ENCODE assay signal across 31 mouse cellular contexts in genomic region chr1:151451946-151452345, GRCm38 (mm10).
"Had no signal": no experiment of that assay in that cellular context is flagged by ENCODE, and none has a peak within 500 bp of the region (broad histone marks: within the 10 kb centered on the region; RNA-seq: fewer than 3 reads in every experiment).

No protein-coding gene starts in this region.

- H3K4me1 ChIP-seq: limb, embryonic 10.5 days; limb, embryonic 12.5 days; limb, embryonic 13.5 days; limb, embryonic 15.5 days; liver, embryonic 12.5 days; liver, embryonic 13.5 days; liver, embryonic 15.5 days; lung, embryonic 15.5 days; midbrain, embryonic 10.5 days; midbrain, embryonic 12.5 days; midbrain, embryonic 13.5 days; neural tube, embryonic 12.5 days had no signal

- H3K9me3 ChIP-seq: limb, embryonic 10.5 days; limb, embryonic 12.5 days; limb, embryonic 13.5 days; limb, embryonic 15.5 days; liver, embryonic 12.5 days; liver, embryonic 13.5 days; liver, embryonic 15.5 days; lung, embryonic 15.5 days; megakaryocyte, embryonic 14.5 days; midbrain, embryonic 10.5 days; midbrain, embryonic 12.5 days; midbrain, embryonic 13.5 days; neural tube, embryonic 12.5 days had no signal

- DNase-seq: left cerebral cortex, postnatal 4 days; liver; liver, embryonic 13.5 days; liver, postnatal 0 days; lung, adult 18-20 months; lung, adult 2 months; lung, embryonic 14.5 days; lung, postnatal 10 days; lung, postnatal 14 days; lung, postnatal 36 days; lung, postnatal 4 days; midbrain, embryonic 14.5 days had no signal

- H3K4me2 ChIP-seq: limb, embryonic 12.5 days; limb, embryonic 13.5 days; limb, embryonic 15.5 days; liver, embryonic 11.5 days; liver, embryonic 12.5 days; liver, embryonic 13.5 days; liver, embryonic 15.5 days; lung, embryonic 14.5 days; lung, embryonic 15.5 days; midbrain, embryonic 12.5 days; midbrain, embryonic 13.5 days; neural tube, embryonic 12.5 days had no signal

- H3K27ac ChIP-seq: left cerebral cortex, adult 2 months; limb, embryonic 10.5 days; limb, embryonic 12.5 days; limb, embryonic 13.5 days; limb, embryonic 15.5 days; liver, embryonic 12.5 days; liver, embryonic 13.5 days; liver, embryonic 14.5 days; liver, embryonic 15.5 days; lung, embryonic 15.5 days; macrophage; midbrain, embryonic 10.5 days; midbrain, embryonic 12.5 days; midbrain, embryonic 13.5 days; neural tube, embryonic 12.5 days had no signal

- H3K27me3 ChIP-seq: limb, embryonic 12.5 days; limb, embryonic 13.5 days; limb, embryonic 15.5 days; liver, embryonic 12.5 days; liver, embryonic 13.5 days; liver, embryonic 15.5 days; lung, embryonic 15.5 days; megakaryocyte, embryonic 14.5 days; midbrain, embryonic 12.5 days; midbrain, embryonic 13.5 days; neural tube, embryonic 12.5 days had no signal

- H3K4me3 ChIP-seq: left cerebral cortex, adult 2 months; limb, embryonic 10.5 days; limb, embryonic 12.5 days; limb, embryonic 13.5 days; limb, embryonic 15.5 days; liver, embryonic 12.5 days; liver, embryonic 13.5 days; liver, embryonic 15.5 days; lung, embryonic 15.5 days; megakaryocyte, embryonic 14.5 days; midbrain, embryonic 10.5 days; midbrain, embryonic 12.5 days; midbrain, embryonic 13.5 days; myocyte; neural tube, embryonic 12.5 days had no signal

- H3K9ac ChIP-seq: limb, embryonic 12.5 days; limb, embryonic 13.5 days; limb, embryonic 15.5 days; liver, embryonic 12.5 days; liver, embryonic 13.5 days; liver, embryonic 14.5 days; liver, embryonic 15.5 days; liver, postnatal 0 days; lung, embryonic 14.5 days; lung, embryonic 15.5 days; midbrain, embryonic 12.5 days; midbrain, embryonic 13.5 days; neural tube, embryonic 12.5 days had no signal

- ATAC-seq: liver, embryonic 12.5 days; liver, postnatal 0 days; lung, postnatal 0 days; midbrain, embryonic 13.5 days; midbrain, embryonic 16.5 days had no signal
